Mouse (Mus musculus) cerebral cortex, adult 2 months (tissue): ENCODE data around the gene Banf2.

Source experiments
- WGBS: fragments of 180-500 bp; shearing (Covaris S2); methylation state at CpG from one replicate; pipeline ENCODE4 v1.1.7; 2018; 5-methylcytosine and 5-hydroxymethylcytosine counted together

Banf2 gene

GRCm38 (mm10) chr2:144101463-144101961 lies 68.7 kb downstream of the Banf2 start:
- WGBS: 48% methylated on average over 13 of the region's 13 CpGs

GRCm38 (mm10) chr2:144107374-144107773 lies 74.5 kb downstream of the Banf2 start:
- 79% methylated on average over 5 of the region's 5 CpGs for WGBS

GRCm38 (mm10) chr2:144107810-144108209 lies 75.0 kb downstream of the Banf2 start:
- 82% methylated on average over 2 of the region's 2 CpGs for WGBS

- 86% methylated on average over 3 of the region's 3 CpGs for WGBS
These were observed 75.5 kb downstream of the Banf2 start for GRCm38 (mm10) chr2:144108376-144108775.

GRCm38 (mm10) chr2:144111966-144112365 lies 79.1 kb downstream of the Banf2 start:
- 59% methylated on average over 7 of the region's 7 CpGs for WGBS

GRCm38 (mm10) chr2:144112666-144113065 lies 79.8 kb downstream of the Banf2 start:
- 94% methylated on average over 5 of the region's 5 CpGs for WGBS

GRCm38 (mm10) chr2:144118061-144118460 lies 85.2 kb downstream of the Banf2 start:
- 67% methylated on average over 2 of the region's 2 CpGs for WGBS

GRCm38 (mm10) chr2:144120186-144120823 lies 87.4 kb downstream of the Banf2 start:
- WGBS: 42% methylated on average over 7 of the region's 7 CpGs

- WGBS: 97% methylated on average over 16 of the region's 16 CpGs
These were observed 89.2 kb downstream of the Banf2 start for GRCm38 (mm10) chr2:144122068-144122467.
